Mouse (Mus musculus): ENCODE results near the gene Gm16181.

Gene Gm16181

GRCm38 (mm10) chr17:35195631-35196320 is 24.9 kb upstream of the Gm16181 start:
- DNase-seq (ENCODE audit: low read depth in 2 of 2, low spot score in 2 of 2): peak; percentile 92 to 93

GRCm38 (mm10) chr17:35196321-35196641 is 24.4 kb upstream of the Gm16181 start:
- DNase-seq (ENCODE audit: low read depth in 2 of 2, low spot score in 2 of 2): no peak

GRCm38 (mm10) chr17:35197126-35197525 is 23.5 kb upstream of the Gm16181 start:
- no peak for DNase-seq (ENCODE audit: low read depth in 2 of 2, low spot score in 2 of 2)

- DNase-seq (ENCODE audit: low read depth in 2 of 2, low spot score in 2 of 2): no peak
Measured at GRCm38 (mm10) chr17:35198029-35198428, 22.6 kb upstream of the Gm16181 start.

GRCm38 (mm10) chr17:35198946-35199345 is 21.7 kb upstream of the Gm16181 start:
- no peak for DNase-seq (ENCODE audit: low read depth in 2 of 2, low spot score in 2 of 2)

- peak; percentile 84 to 86 for DNase-seq (ENCODE audit: low read depth in 2 of 2, low spot score in 2 of 2)
Measured at GRCm38 (mm10) chr17:35200398-35200797, 20.2 kb upstream of the Gm16181 start.

GRCm38 (mm10) chr17:35201128-35201527 is 19.5 kb upstream of the Gm16181 start:
- DNase-seq (ENCODE audit: low read depth in 2 of 2, low spot score in 2 of 2): no peak

GRCm38 (mm10) chr17:35201787-35202186 is 18.8 kb upstream of the Gm16181 start, which contains the start of gene Tnf:
Gene Tnf, minus strand, starts transcription at chr17:35202007.
- peak; percentile 55 to 63 for DNase-seq (ENCODE audit: low read depth in 2 of 2, low spot score in 2 of 2)

- no peak for DNase-seq (ENCODE audit: low read depth in 2 of 2, low spot score in 2 of 2)
Measured at GRCm38 (mm10) chr17:35202442-35202841, 18.2 kb upstream of the Gm16181 start.

GRCm38 (mm10) chr17:35204494-35205379 is 15.9 kb upstream of the Gm16181 start, which contains the start of gene Lta:
Gene Lta, minus strand, starts transcription at chr17:35205351.
- peak; percentile 70 to 76 for DNase-seq (ENCODE audit: low read depth in 2 of 2, low spot score in 2 of 2)

GRCm38 (mm10) chr17:35205380-35205769 is 15.3 kb upstream of the Gm16181 start:
- DNase-seq (ENCODE audit: low read depth in 2 of 2, low spot score in 2 of 2): no peak

GRCm38 (mm10) chr17:35209785-35210535 is 10.7 kb upstream of the Gm16181 start:
- no peak for DNase-seq (ENCODE audit: low read depth in 2 of 2, low spot score in 2 of 2)

GRCm38 (mm10) chr17:35210593-35210992 is 10.0 kb upstream of the Gm16181 start:
- DNase-seq (ENCODE audit: low read depth in 2 of 2, low spot score in 2 of 2): no peak

GRCm38 (mm10) chr17:35213071-35213470 is 7.6 kb upstream of the Gm16181 start:
- no peak for DNase-seq (ENCODE audit: low read depth in 2 of 2, low spot score in 2 of 2)

GRCm38 (mm10) chr17:35218516-35219193 is 2.0 kb upstream of the Gm16181 start:
- DNase-seq (ENCODE audit: low read depth in 2 of 2, low spot score in 2 of 2): peak in 1 of 2 experiments; percentile 39

- DNase-seq (ENCODE audit: low read depth in 2 of 2, low spot score in 2 of 2): peak in 1 of 2 experiments; percentile 26
Measured at GRCm38 (mm10) chr17:35219601-35220041, 1.0 kb upstream of the Gm16181 start.

GRCm38 (mm10) chr17:35222299-35222698 is 1.7 kb downstream of the Gm16181 start:
- no peak for DNase-seq (ENCODE audit: low read depth in 2 of 2, low spot score in 2 of 2)

GRCm38 (mm10) chr17:35224641-35225040 is 4.0 kb downstream of the Gm16181 start:
- DNase-seq (ENCODE audit: low read depth in 2 of 2, low spot score in 2 of 2): no peak

- no peak for DNase-seq (ENCODE audit: low read depth in 2 of 2, low spot score in 2 of 2)
Measured at GRCm38 (mm10) chr17:35225456-35225855, 4.8 kb downstream of the Gm16181 start.

- no peak for DNase-seq (ENCODE audit: low read depth in 2 of 2, low spot score in 2 of 2)
Measured at GRCm38 (mm10) chr17:35226561-35227046, 6.0 kb downstream of the Gm16181 start.

GRCm38 (mm10) chr17:35231022-35231421 is 10.4 kb downstream of the Gm16181 start:
- DNase-seq (ENCODE audit: low read depth in 2 of 2, low spot score in 2 of 2): no peak

Measured in CD8-positive naive resting alpha-beta T cell, adult 2 months (primary cell).